In genomic region chr4:49520572-49521340, GRCm38 (mm10) we compare ENCODE assay signal across 8 mouse cellular contexts. TPM values are rescaled to one million over a fixed set of nuclear protein-coding genes. Genes with fewer than 3 reads are reported as not detected.
A peak's percentile ranks its signal among the peaks of the same experiment; 100 is the strongest.
DNase-seq lines count a peak whose midpoint lies in the region; ATAC-seq and TF ChIP-seq lines count a peak whose summit lies in the region.

Gene Mrpl50, minus strand, starts transcription at chr4:49521093.
Gene Zfp189, plus strand, starts transcription at chr4:49521176.

- TF ChIP-seq CTCF in G1E (IDR thresholded peaks at IDR 0.05; ENCODE audit: low read depth, low read length) = no peak
- TF ChIP-seq CTCF in layer of hippocampus, adult 2 months (conservative IDR thresholded peaks at IDR 0.05) = no peak
- no peak for TF ChIP-seq CTCF in lung, embryonic 14.5 days (IDR thresholded peaks at IDR 0.05; ENCODE audit: low read depth)
- no peak for TF ChIP-seq CTCF in olfactory bulb, adult 2 months (IDR thresholded peaks at IDR 0.05; ENCODE audit: insufficient read depth, low read depth, low read length)
- TF ChIP-seq CTCF in thymus, adult 2 months (IDR thresholded peaks at IDR 0.05; ENCODE audit: borderline replicate concordance, control insufficient read depth, extremely low read depth, insufficient read depth, low read length, poor library complexity) = 0 out of 2 replicates have a peak, but pooled peaks have one; percentile 43

- H3K27ac ChIP-seq in forebrain, embryonic 16.5 days (ENCODE audit: low read length) = peak within 1 kb of the TSS; percentile 82
- peak within 1 kb of the TSS; percentile 94 for H3K27ac ChIP-seq in layer of hippocampus, adult 2 months
- peak within 1 kb of the TSS; percentile 69 for H3K27ac ChIP-seq in lung, embryonic 14.5 days (ENCODE audit: low read depth)
- H3K27ac ChIP-seq in olfactory bulb, adult 2 months (ENCODE audit: insufficient read depth, low read depth, low read length) = 0 out of 2 replicates have a peak within 1 kb of the TSS, but pooled peaks have one; percentile 32
- H3K27ac ChIP-seq in thymus, adult 2 months (ENCODE audit: control insufficient read depth, insufficient read depth, low read length) = peak within 1 kb of the TSS; percentile 9; the same call in 1 of the 2 replicates

- H3K36me3 ChIP-seq in G1E (replicated peaks) = peaks cover 37% of the 10 kb centered on the region
- H3K36me3 ChIP-seq in forebrain, embryonic 16.5 days (ENCODE audit: control insufficient read depth, insufficient read depth) = peaks cover 5% of the 10 kb centered on the region; the same call in 1 of the 2 replicates
- peaks cover 10% of the 10 kb centered on the region for H3K36me3 ChIP-seq in lung, embryonic 14.5 days (ENCODE audit: insufficient read depth)
- no peaks in the 10 kb centered on the region for H3K36me3 ChIP-seq in thymus, adult 2 months (ENCODE audit: control insufficient read depth, insufficient read depth, low read length)

- H3K9me3 ChIP-seq in G1E (replicated peaks) = no peaks in the 10 kb centered on the region
- no peaks in the 10 kb centered on the region for H3K9me3 ChIP-seq in forebrain, embryonic 16.5 days (ENCODE audit: control insufficient read depth, low read length)
- no peaks in the 10 kb centered on the region for H3K9me3 ChIP-seq in lung, embryonic 14.5 days (ENCODE audit: low read depth, low read length)

- peak within 1 kb of the TSS; percentile 77 for H3K9ac ChIP-seq in forebrain, embryonic 16.5 days (replicated peaks; ENCODE audit: low read depth, low read length)
- H3K9ac ChIP-seq in lung, embryonic 14.5 days = peak within 1 kb of the TSS; percentile 83

- ATAC-seq in G1E (ENCODE audit: extremely low read depth, insufficient number of reproducible peaks, low FRiP score, poor library complexity, severe bottlenecking) = peak; percentile 99
- peak; percentile 99 for ATAC-seq in forebrain, embryonic 16.5 days
- ATAC-seq in lung, embryonic 14.5 days (ENCODE audit: insufficient read depth) = peak; percentile 100

- under 1% methylated on average over 41 of the region's 41 CpGs for WGBS in forebrain, embryonic 16.5 days
- WGBS in lung, embryonic 14.5 days = under 1% methylated on average over 41 of the region's 41 CpGs
- under 1% methylated on average over 41 of the region's 41 CpGs for WGBS in olfactory bulb, adult 2 months
- WGBS in thymus, adult 2 months = under 1% methylated on average over 41 of the region's 41 CpGs

- H3K4me1 ChIP-seq in G1E (ENCODE audit: insufficient read depth, low read depth, low read length) = peaks cover 30% of the 10 kb centered on the region
- peaks cover 16% of the 10 kb centered on the region for H3K4me1 ChIP-seq in forebrain, embryonic 16.5 days (replicated peaks; ENCODE audit: control insufficient read depth, insufficient read depth, low read length)
- no peaks in the 10 kb centered on the region for H3K4me1 ChIP-seq in lung, embryonic 14.5 days (ENCODE audit: insufficient read depth)
- H3K4me1 ChIP-seq in olfactory bulb, adult 2 months (ENCODE audit: control insufficient read depth, insufficient read depth, low read length) = peaks cover 9% of the 10 kb centered on the region
- H3K4me1 ChIP-seq in thymus, adult 2 months (replicated peaks; ENCODE audit: control insufficient read depth, insufficient read depth, low read length) = peaks cover 9% of the 10 kb centered on the region; the same call in 1 of the 2 replicates

- intact Hi-C loops in heart, postnatal 36 days (cut with DNase I) = loop anchor here (2.0 kb wide), 1 partner anchor 110 kb away; no protein-coding TSS in a partner anchor

- DNase-seq in G1E (ENCODE audit: low spot score) = peak; percentile 89
- peak; percentile 92 to 97 for DNase-seq in cerebellum, adult 18-20 months
- peak; percentile 88 for DNase-seq in heart, postnatal 36 days
- peak; percentile 95 to 99 for DNase-seq in layer of hippocampus, adult 2 months (ENCODE audit: low spot score in 2 of 2)
- peak; percentile 99 for DNase-seq in lung, embryonic 14.5 days
- peak; percentile 92 for DNase-seq in thymus, adult 2 months

- H3K4me2 ChIP-seq in forebrain, embryonic 16.5 days (ENCODE audit: low read length) = peak within 1 kb of the TSS; percentile 78
- H3K4me2 ChIP-seq in lung, embryonic 14.5 days = peak within 1 kb of the TSS; percentile 74

- no peaks in the 10 kb centered on the region for H3K27me3 ChIP-seq in G1E (ENCODE audit: insufficient read depth, low read length)
- no peaks in the 10 kb centered on the region for H3K27me3 ChIP-seq in forebrain, embryonic 16.5 days (replicated peaks; ENCODE audit: control insufficient read depth, insufficient read depth, low read length)
- no peaks in the 10 kb centered on the region for H3K27me3 ChIP-seq in lung, embryonic 14.5 days (ENCODE audit: insufficient read depth, low read length)
- no peaks in the 10 kb centered on the region for H3K27me3 ChIP-seq in thymus, adult 2 months (ENCODE audit: control insufficient read depth, insufficient read depth, low read length)

- peak within 1 kb of the TSS; percentile 78 for H3K4me3 ChIP-seq in G1E (ENCODE audit: low read depth, low read length)
- peak within 1 kb of the TSS; percentile 76 for H3K4me3 ChIP-seq in forebrain, embryonic 16.5 days (replicated peaks; ENCODE audit: low read length)
- H3K4me3 ChIP-seq in layer of hippocampus, adult 2 months = peak within 1 kb of the TSS; percentile 94
- H3K4me3 ChIP-seq in lung, embryonic 14.5 days (ENCODE audit: low read depth, low read length) = peak within 1 kb of the TSS; percentile 72
- peak within 1 kb of the TSS; percentile 61 for H3K4me3 ChIP-seq in olfactory bulb, adult 2 months (ENCODE audit: insufficient read depth, low read depth, low read length)
- H3K4me3 ChIP-seq in thymus, adult 2 months (ENCODE audit: control insufficient read depth, insufficient read depth, low read length) = peak within 1 kb of the TSS; percentile 80

- peak; percentile 76 for TF ChIP-seq POLR2A in olfactory bulb, adult 2 months (IDR thresholded peaks at IDR 0.05; ENCODE audit: insufficient read depth, low read depth, low read length)
- TF ChIP-seq POLR2A in thymus, adult 2 months (IDR thresholded peaks at IDR 0.05; ENCODE audit: control insufficient read depth, extremely low read depth, insufficient read depth, low read length, poor library complexity) = peak; percentile 80

RNA-seq across cellular contexts. Expression of gene Mrpl50, which starts in this region (rescaled TPM):
- total RNA-seq in G1E (2014; fragmentation: Nextera tagmentation) (58.4 and 68.4 TPM in 2 replicates), G1E (2017) (45.5 and 47.7 TPM in 2 replicates)
- polyA plus RNA-seq in G1E (2012) = 3.3 and 4.3 TPM in 2 replicates
- polyA plus RNA-seq in forebrain, embryonic 16.5 days (2015; fragmentation: Nextera tagmentation; extraction: Ambion mirVana) = 79.0 and 83.5 TPM in 2 replicates
- 10 to 100 TPM; 44.6 to 44.9 TPM for total RNA-seq in heart, postnatal 36 days (2021)
- 10 to 100 TPM; 31.9 to 33.3 TPM for total RNA-seq in layer of hippocampus, adult 2 months (2021)
- polyA plus RNA-seq in lung, embryonic 14.5 days (2014; fragmentation: Nextera tagmentation; extraction: Ambion mirVana) = 75.2 and 75.9 TPM in 2 replicates
- not detected in 2 replicates for polyA plus RNA-seq in olfactory bulb, adult 2 months (2012; ENCODE audit: insufficient read depth, insufficient read length, low replicate concordance, missing spikeins)
- 3.7 and 4.2 TPM in 2 replicates for polyA plus RNA-seq in thymus, adult 2 months (2012; rRNA removed)

RNA-seq across cellular contexts. Expression of gene Zfp189, which starts in this region (rescaled TPM):
- total RNA-seq in G1E (2014; fragmentation: Nextera tagmentation) (17.0 and 17.5 TPM in 2 replicates), G1E (2017) (6.9 and 8.4 TPM in 2 replicates)
- polyA plus RNA-seq in G1E (2012) = 1.4 and 1.5 TPM in 2 replicates
- 14.9 and 15.8 TPM in 2 replicates for polyA plus RNA-seq in forebrain, embryonic 16.5 days (2015; fragmentation: Nextera tagmentation; extraction: Ambion mirVana)
- total RNA-seq in heart, postnatal 36 days (2021) = 1 to 10 TPM; 5.4 to 6.0 TPM
- total RNA-seq in layer of hippocampus, adult 2 months (2021) = 10 to 100 TPM; 29.1 to 36.6 TPM
- polyA plus RNA-seq in lung, embryonic 14.5 days (2014; fragmentation: Nextera tagmentation; extraction: Ambion mirVana) = 8.6 and 9.4 TPM in 2 replicates
- polyA plus RNA-seq in olfactory bulb, adult 2 months (2012; ENCODE audit: insufficient read depth, insufficient read length, low replicate concordance, missing spikeins) = not detected in 2 replicates
- polyA plus RNA-seq in thymus, adult 2 months (2012; rRNA removed) = 1.7 and 1.9 TPM in 2 replicates

Comparison
In these comparisons a context has a peak if more than half of its experiments do, and no peak if none do; other contexts are left out.
1. Peak in every context shown above with its lines: DNase-seq, ATAC-seq, H3K4me3 ChIP-seq and H3K27ac ChIP-seq.
2. RNA of gene Mrpl50 (polyA plus RNA-seq): 79.0 to 83.5 TPM in forebrain, embryonic 16.5 days and 75.2 to 75.9 TPM in lung, embryonic 14.5 days; 3.3 to 4.3 TPM in G1E, 3.7 to 4.2 TPM in thymus, adult 2 months and not detected in olfactory bulb, adult 2 months; every median in the first group is over 10 times any median in the second.
3. H3K27ac ChIP-seq: peak in every context shown above with its lines; median percentile 94 in layer of hippocampus, adult 2 months; 82 in forebrain, embryonic 16.5 days; 69 in lung, embryonic 14.5 days; 32 in olfactory bulb, adult 2 months; 9 in thymus, adult 2 months.